Mouse (Mus musculus) CD4-positive helper T cell, adult 2 months (primary cell): ENCODE measurements around the gene Olfr1368.

Source experiments
- DNase-seq: peaks from one replicate; pipeline ENCODE4 v3.0.0-alpha.2; 2012; ENCODE audit warnings: low read depth, missing footprints, low spot score

Gene Olfr1368

DNA sequence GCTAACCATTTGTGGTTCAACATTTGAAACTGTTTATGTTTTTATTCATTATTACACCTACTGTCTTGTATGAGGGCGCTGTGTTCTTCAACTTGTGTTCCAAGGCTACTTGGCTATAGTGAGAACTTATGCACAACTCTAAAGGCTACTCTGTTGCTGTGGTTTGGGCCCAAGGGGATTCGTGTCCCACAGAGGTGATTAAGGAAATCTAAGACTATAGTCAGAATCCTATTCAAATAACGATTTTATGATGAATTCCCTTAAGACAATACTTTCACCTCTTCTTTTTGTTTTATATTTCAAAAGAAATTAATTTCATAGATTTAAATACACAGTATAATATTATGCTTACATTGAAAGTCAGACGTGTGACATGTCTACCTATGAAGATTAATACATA lies at the start of gene Olfr1368:
Olfr1368 (minus strand) TSS at position 101 of the 400 bp plus-strand sequence.
- DNase-seq: no peak

- no peak for DNase-seq
These were observed 39.9 kb upstream of the Olfr1368 start for GRCm38 (mm10) chr13:21185521-21185920.

DNA sequence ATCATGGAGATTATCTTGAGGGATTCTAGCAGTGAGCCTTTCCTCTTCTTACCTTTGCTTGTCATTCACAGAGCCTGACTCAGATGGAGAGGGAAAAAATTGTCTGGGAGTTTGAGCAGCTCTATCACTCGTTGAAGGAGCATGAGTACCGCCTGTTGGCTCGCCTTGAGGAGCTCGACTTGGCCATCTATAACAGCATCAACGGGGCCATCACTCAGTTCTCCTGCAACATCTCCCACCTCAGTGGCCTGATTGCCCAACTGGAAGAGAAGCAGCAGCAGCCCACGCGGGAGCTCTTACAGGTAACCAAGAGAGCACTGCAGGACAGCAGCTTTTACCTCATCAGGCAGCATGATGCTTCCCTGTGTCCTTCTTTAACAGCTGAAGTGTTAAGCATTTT lies 38.0 kb upstream of the Olfr1368 start:
- DNase-seq: no peak

DNA sequence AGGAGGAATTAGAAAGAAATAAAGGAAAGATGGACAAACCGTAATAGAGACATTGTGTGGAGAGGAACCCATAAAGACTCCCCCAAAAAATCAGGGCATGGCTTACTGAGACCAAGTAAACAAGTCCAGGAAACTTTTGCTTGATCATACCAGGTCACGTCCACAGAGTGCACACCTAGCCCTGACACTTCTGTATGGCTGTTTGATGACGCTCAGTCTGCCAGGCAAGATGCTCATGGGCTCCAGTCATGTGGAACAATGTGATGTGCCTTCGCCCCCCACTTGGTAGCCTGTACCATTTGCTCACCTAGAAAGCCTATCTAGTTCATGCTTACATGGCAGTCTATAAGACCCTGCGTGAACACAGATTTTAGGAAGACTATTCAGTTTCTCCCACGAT lies 37.4 kb upstream of the Olfr1368 start:
- DNase-seq: no peak

DNA sequence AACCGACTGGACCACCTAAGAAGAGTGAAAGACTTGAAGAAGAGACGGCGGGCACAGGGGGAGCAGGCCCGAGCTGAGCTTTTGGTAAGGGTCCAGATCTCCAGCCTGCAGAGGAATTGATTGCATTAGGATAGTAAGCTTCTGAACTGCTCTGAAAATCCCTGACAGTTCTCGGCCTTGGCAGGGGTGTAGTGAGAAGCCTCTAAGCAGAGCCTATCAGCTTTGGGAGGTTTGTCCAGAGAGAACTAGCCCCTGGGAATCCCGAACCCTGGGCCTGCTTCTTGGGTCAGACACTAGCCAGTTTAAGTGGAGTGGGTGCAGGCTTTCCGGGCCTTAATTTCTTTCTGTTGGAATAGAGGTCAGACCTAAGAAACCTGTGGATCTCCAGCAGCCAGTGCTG lies 36.3 kb upstream of the Olfr1368 start:
- DNase-seq: no peak

- DNase-seq: peak; percentile 84
These were observed 35.2 kb upstream of the Olfr1368 start for GRCm38 (mm10) chr13:21180551-21181530.

DNA sequence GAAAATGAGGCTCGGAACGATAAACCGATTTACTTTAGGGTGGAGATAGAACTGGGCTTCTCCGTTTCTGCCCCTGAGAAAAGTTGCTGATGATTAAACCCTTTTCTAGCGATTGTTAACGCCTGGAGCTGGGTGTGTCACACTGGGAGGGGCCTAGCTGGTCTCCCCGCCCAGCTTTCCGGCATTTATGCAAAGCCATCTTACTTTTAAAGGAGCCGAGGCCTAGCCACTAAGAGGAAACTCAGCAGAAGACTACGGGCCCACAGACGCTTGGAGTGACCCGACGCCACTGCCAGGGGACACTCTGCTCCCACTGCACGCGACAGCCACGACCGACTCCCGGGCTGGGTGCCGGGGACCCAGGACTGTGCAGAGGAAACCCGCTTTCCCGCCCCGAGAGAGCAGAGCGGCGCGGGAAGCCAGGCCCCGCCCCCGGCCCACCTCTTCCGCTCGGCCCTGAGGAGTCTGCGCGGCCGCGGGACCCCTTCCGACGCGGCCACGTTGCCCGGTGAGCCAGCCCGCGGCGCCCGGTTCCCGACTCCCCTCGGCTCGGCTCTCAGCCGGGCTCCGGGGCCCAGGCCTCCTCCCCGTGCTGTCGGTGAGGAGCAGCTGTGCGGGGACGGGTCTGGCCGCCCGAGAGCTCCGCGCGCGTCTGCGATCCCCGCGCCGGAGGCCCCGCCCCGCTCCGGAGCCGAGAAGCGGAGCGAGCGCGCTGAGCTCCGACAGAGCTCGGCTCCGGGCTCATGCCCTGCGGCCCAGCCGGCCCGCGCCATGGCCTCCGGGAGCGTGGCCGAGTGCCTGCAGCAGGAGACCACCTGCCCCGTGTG lies 34.3 kb upstream of the Olfr1368 start:
- peak; percentile 93 for DNase-seq

- DNase-seq: no peak
These were observed 33.7 kb upstream of the Olfr1368 start, which contains the start of gene Trim27 for GRCm38 (mm10) chr13:21179367-21179723. TSS of gene Trim27 (plus strand) at chr13:21179445.

- no peak for DNase-seq
These were observed 32.7 kb upstream of the Olfr1368 start for GRCm38 (mm10) chr13:21178364-21178763.

DNA sequence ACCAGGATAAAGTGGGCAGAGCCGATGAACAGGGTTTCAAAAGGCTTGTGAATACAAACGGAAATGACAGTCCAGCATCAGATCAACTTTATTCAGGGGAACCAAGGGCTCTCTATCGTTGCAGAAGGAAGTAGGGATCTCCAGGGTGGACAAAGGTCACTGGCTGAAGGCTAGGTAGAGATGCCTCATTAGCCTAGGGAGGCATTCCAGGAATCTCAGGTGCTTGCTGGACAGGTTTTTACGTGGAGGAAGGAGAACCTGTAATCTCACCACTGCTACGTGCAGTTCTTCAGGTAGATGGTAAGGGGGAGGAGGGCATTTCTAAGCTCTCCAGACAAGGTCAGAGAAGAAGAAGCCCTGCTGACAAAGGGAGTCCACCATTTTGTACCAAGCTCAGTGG lies 32.0 kb upstream of the Olfr1368 start:
- DNase-seq: no peak

- DNase-seq: no peak
These were observed 31.1 kb upstream of the Olfr1368 start for GRCm38 (mm10) chr13:21176733-21177132.

DNA sequence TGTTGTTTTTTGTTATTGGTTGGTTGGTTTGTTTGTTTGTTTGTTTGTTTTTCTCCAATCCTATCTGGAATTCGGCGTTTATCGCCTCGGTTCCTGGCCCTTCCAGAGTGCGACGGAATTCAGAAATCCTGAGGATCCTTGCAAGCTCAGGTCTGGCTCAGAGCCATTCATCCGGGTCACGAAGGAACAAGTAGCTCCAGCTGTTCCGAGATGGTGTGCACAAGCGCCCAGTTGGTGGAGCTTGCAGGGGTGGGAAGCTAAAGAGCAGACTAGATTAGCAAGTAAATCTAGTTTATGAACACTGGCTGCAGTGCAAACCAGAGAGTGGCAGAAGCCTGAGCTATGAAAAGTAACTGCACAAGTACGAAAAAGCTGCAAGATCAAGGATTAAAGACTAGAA lies 27.4 kb upstream of the Olfr1368 start:
- peak; percentile 24 for DNase-seq

- DNase-seq: peak; percentile 78
These were observed 26.8 kb upstream of the Olfr1368 start for GRCm38 (mm10) chr13:21172241-21173027.

GRCm38 (mm10) chr13:21171600-21172150 lies 26.0 kb upstream of the Olfr1368 start:
- peak; percentile 45 for DNase-seq

GRCm38 (mm10) chr13:21171156-21171530 lies 25.5 kb upstream of the Olfr1368 start:
- no peak for DNase-seq

DNA sequence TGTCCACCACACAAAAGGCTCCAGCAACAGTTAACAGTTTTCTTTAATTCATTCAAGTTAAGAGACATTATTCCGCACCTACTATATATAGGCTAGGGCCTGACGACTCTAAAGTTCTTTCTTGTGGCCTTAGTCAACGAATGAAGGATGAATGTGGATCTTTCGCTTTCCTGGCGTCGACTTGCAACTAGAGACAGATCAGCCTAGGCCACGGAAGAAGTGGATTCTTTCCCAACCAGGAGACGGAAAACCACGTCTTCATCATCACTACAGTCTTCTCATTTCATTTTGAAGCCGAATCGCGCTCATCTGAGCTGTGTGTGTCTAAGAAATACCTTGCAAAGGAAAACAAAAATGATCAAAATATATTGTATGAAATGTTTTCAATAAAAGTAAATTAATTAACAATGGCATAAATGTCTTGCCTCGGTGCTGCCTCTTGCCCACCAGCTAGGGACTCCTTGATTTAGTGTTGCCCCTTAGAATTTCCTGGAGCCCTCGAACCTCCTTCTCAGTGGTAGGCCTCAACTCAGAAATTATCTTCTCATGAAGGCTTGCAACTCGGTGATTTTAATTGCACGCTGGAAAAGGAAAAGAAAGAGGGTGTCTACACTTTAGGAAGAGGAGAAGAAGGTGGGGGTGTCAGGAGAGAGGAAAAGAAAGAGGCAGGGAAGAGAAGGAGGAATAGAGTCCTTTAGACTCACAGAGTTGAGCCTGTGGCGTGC lies 24.9 kb upstream of the Olfr1368 start:
- no peak for DNase-seq

DNA sequence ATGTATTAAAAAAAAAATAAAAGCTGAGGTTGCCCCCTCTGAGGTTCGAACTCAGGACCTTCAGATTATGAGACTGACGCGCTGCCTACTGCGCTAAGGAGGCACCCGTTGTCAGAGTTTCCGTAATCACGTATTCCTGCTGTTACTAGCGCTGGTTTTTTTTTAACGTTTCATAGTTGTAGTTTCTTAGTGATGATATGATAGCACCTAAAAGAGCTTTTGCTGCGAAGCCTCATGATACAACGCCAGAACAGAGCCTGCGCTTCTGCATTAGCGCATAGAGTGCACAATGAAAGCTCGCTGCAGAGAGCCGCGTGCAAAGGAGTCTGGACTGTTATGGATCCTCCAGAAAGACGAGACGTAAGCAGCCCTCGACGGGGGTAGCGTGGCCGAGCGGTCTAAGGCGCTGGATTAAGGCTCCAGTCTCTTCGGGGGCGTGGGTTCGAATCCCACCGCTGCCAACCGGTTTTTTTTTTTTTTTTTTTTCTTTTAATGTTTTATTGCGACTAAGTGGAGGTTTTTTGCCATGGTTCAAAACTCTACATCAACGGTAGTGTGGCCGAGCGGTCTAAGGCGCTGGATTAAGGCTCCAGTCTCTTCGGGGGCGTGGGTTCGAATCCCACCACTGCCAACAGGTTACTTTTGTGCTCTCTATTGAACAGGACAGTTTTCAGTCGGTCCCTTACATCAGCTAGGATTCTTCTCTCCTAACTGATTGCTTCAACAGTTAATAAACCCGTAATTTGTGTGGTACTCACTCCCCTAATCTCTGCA lies 24.2 kb upstream of the Olfr1368 start:
- DNase-seq: peak; percentile 91

DNA sequence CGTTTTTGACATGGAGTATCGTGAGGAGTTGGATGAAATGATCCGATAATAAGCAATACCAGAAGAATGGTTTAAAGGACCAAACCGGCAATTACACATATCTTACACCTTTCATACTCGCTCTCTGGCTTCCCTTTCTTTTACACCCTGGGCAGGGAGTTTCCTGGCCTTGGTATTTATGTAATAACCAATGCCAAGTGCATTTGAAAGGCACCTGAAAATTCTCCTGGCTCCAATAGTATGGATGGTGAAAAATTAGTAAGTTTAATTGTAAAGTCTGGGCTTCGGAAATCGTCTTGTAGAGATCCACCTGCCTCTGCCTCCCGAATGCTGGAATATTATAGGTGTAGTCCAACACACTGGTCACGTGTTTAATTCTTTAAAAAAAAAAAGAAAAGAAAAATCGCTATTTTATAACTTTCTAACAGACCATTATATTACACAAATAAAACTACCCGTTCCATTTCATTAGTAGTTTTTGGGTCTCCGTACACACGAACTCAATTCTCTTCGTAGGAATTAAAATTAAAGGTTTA lies 23.5 kb upstream of the Olfr1368 start:
- DNase-seq: peak; percentile 51

GRCm38 (mm10) chr13:21168371-21169011 lies 22.8 kb upstream of the Olfr1368 start:
- peak; percentile 66 for DNase-seq
